Mouse (Mus musculus): Measurements from ENCODE around the gene Cd164l2.

The Cd164l2 gene

DNA sequence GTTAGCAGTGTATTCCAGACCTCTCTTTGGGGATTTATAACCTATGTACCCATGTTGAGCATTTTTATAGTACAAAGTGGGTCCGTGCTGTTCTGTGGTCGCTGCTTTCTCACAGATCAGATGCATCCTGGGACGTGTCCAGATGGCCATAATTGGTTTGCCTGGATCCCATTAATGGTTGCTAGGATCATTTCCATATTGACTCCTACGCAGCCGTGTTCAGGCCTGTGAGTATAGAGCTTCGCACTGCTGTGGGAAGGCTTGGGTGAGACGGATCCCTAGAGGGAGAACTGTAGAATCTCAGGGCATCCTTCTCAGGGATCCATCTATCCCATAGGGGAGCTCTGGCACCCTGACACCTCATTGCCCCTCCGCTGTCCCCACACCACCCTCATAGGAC, 17.7 kb downstream of the Cd164l2 start:
- no peak for TF ChIP-seq GATA4 (IDR thresholded peaks at IDR 0.05; ENCODE audit: insufficient replicate concordance, low read length)

- TF ChIP-seq GATA4 (IDR thresholded peaks at IDR 0.05; ENCODE audit: insufficient replicate concordance, low read length): no peak
These were observed 21.5 kb downstream of the Cd164l2 start for GRCm38 (mm10) chr4:133233285-133233976.

- no peak for TF ChIP-seq GATA4 (IDR thresholded peaks at IDR 0.05; ENCODE audit: insufficient replicate concordance, low read length)
These were observed 22.8 kb downstream of the Cd164l2 start for GRCm38 (mm10) chr4:133234771-133235170.

DNA sequence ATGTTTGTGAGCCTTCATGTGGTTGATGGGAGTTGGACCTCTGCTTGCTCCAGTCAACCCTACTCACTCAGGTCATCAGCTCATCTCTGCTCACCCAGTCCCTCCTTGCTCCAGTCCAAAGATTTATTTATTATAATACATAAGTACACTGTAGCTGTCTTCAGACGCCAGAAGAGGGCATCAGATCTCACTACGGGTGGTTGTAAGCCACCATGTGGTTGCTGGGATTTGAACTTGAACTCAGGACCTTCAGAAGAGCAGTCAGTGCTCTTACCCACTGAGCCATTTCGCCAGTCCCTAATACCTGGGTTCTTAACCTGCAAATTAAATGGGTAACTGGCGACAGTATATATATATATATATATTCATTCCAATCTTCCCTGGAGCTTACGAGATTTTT, 23.5 kb downstream of the Cd164l2 start:
- TF ChIP-seq GATA4 (IDR thresholded peaks at IDR 0.05; ENCODE audit: insufficient replicate concordance, low read length): no peak

DNA sequence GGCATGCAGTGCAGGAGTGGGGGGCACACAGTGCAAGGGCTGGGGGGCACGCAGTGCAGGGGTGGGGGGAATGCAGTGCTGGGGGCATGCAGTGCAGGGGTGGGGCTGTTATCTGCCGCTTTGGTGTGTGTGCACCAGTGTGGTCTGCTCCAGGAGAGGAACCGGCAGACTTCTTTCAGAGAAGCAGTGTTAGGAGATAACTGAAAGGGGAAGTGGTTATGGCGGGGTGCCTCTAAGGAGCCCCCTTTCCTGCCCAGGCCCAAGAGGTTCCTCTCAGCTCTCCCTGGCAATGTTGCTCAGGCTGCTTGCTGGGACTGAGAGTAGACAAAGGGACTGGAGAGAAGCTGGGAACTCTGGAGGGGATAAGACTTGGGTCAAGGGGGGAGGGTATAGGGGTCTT, 26.0 kb downstream of the Cd164l2 start:
- no peak for TF ChIP-seq GATA4 (IDR thresholded peaks at IDR 0.05; ENCODE audit: insufficient replicate concordance, low read length)

- no peak for TF ChIP-seq GATA4 (IDR thresholded peaks at IDR 0.05; ENCODE audit: insufficient replicate concordance, low read length)
These were observed 28.6 kb downstream of the Cd164l2 start, which contains the start of gene Map3k6 for GRCm38 (mm10) chr4:133240490-133240921. Gene Map3k6, plus strand, starts transcription at chr4:133240818.

DNA sequence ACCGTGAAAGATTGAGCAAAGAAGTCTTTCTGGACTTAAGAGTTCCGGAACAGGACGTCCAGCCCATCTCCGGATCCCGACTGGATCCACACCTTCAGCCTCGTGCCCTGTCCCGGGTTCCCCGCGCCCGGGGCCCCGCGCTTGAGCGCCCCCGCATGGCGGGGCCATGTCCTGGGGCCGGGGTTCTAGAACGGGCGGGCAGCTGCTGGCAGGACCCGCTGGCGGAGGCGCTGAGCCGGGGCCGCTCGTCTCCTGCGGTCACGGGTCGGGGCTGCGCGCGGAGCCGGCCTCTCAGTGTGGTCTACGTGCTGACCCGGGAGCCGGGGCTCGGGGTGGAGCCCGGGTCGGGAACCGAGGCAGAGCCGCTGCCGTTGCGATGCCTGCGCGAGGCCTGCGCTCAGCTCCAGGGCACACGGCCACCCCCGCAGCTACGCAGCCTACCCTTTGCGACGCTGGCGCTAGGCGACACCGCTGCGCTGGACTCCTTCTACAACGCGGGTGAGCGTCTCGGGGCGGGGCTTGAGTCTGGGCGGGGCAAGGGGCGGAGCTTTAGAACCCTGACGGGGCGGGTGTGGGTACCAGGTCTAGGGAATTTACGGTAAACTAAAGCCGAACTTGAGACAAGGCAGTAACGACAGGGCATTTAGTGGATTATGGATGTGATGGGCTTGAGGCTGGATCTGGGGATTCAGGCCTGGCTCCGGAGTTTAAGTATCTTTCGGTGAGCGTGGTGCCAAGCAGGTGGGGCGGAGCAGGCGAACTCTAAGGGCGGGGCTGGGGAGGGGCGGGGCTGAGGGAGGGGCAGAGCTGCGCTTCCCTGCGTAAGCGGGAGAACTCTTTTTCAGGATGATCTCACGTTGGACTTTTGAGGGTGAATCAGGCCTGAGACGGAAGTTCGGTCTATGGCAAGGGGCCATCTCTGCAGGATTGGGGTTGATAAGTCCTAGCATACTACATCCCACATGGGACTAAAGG, 29.3 kb downstream of the Cd164l2 start:
- no peak for TF ChIP-seq GATA4 (IDR thresholded peaks at IDR 0.05; ENCODE audit: insufficient replicate concordance, low read length)

DNA sequence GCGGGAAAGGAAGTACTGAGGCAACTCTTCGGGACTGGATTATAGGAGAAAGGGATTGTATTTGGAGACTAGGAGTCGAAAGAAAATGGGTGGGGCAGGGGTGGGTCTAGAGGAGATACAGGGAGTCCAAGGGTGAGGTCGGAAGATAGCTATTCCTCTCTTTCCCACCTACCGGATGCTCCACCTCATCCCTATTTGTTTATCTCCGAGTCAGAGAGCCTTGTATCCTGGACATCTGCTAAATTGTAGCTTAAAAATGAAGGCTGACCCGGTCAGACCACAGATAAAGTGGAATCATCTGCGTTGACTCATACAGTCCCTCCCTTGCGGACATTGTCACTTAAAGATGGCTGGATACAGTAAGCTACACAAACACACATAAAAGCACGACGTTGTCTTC, 30.0 kb downstream of the Cd164l2 start:
- no peak for TF ChIP-seq GATA4 (IDR thresholded peaks at IDR 0.05; ENCODE audit: insufficient replicate concordance, low read length)

DNA sequence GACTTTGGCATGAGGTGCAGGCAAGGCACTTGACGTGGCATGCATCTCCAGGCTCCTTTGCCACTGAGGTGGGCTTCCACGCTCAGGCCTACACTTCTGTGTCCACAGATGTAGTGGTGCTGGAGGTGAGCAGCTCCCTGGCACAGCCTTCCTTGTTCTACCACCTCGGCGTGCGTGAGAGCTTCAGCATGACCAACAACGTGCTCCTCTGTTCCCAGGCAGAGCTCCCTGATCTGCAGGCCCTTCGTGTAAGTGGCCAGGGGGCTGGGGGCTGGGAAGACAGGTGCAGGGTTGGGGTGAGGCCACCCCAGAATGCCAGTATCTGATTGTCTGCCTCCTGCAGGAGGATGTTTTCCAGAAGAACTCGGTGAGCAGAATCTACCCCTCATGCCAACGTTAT, 30.8 kb downstream of the Cd164l2 start:
- TF ChIP-seq GATA4 (IDR thresholded peaks at IDR 0.05; ENCODE audit: insufficient replicate concordance, low read length): no peak

DNA sequence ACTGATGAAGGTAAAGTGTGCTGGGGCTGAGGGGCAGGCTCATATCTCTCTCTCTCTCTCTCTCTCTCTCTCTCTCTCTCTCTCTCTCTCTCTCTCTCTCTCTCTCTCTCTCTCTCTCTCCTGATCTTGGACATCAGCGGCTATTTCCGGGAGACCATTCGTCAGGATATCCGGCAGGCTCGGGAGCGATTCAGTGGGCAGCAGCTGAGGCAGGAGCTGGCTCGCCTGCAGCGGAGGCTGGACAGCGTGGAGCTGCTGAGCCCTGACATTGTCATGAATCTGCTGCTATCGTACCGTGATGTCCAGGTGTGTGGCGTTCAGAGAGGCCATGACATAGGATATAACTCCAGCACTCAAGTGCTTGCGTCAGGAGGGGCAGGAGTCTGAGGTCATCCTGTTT, 31.6 kb downstream of the Cd164l2 start:
- no peak for TF ChIP-seq GATA4 (IDR thresholded peaks at IDR 0.05; ENCODE audit: insufficient replicate concordance, low read length)

- TF ChIP-seq GATA4 (IDR thresholded peaks at IDR 0.05; ENCODE audit: insufficient replicate concordance, low read length): no peak
These were observed 32.4 kb downstream of the Cd164l2 start for GRCm38 (mm10) chr4:133244289-133244688.

DNA sequence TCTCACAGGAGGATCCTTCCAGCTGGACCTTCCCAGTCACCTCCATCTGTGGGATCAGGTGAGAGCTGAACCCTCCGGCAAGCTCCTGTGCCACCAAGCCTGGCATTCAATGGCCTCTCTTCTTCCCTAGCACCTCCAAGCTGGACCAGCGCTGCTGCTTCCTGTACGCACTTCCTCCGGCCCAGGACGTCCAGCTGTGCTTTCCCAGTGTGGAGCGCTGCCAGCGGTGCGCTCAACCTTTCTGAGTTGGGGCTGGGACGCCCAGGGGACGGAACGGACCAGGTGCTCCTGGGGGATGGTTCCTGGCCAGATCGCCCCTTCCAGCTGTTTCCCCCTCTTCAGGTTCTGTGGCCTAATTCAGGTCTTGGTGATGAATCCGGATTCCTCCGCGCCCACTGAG, 35.1 kb downstream of the Cd164l2 start:
- TF ChIP-seq GATA4 (IDR thresholded peaks at IDR 0.05; ENCODE audit: insufficient replicate concordance, low read length): no peak

DNA sequence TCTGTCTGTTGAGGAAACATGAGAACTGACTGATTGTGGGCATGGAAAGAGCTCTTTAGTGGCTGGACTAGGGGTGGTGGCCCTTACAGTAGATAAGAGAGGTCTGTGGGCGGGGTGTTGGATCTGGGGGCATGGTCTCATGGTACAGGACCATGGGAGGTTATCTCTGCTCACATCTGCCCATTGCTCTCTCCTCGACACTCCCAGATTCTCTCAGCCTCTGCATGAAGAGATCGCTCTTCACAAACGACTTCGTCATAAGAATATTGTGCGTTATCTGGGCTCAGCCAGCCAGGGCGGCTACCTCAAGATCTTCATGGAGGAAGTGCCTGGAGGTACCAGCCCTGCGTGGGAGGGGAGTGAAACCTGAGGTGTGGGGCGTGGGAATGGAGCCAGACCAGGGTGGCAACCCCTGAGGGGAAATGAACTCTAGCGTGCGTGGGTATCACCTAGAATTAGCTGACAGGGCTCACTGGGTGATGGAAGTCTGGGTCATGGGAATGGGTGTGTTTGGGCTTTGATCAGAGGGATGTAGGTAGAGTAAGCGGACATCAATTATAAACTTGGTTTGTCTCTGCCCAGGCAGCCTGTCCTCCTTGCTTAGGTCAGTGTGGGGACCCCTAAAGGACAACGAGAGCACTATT, 36.0 kb downstream of the Cd164l2 start:
- no peak for TF ChIP-seq GATA4 (IDR thresholded peaks at IDR 0.05; ENCODE audit: insufficient replicate concordance, low read length)

DNA sequence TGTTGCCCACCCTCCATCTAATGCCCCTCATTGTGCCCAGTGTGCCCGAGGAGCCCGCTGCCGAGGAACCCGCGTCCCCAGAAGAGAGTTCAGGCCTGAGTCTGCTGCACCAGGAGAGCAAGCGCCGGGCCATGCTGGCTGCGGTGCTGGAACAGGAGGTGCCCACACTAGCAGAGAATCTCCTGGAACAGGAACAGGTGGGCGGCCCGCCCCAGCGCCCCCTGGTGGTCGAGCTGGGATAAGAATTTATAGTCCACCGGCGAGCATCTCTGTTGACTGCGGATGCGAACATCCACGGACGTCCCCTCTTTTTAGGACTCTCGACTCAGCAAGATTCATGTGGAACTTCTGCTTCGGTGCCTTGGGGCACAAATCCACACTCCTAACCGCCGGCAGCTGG, 38.7 kb downstream of the Cd164l2 start:
- TF ChIP-seq GATA4 (IDR thresholded peaks at IDR 0.05; ENCODE audit: insufficient replicate concordance, low read length): no peak

GRCm38 (mm10) chr4:133251214-133251613, 39.3 kb downstream of the Cd164l2 start:
- no peak for TF ChIP-seq GATA4 (IDR thresholded peaks at IDR 0.05; ENCODE audit: insufficient replicate concordance, low read length)

GRCm38 (mm10) chr4:133252089-133252488, 40.2 kb downstream of the Cd164l2 start:
- TF ChIP-seq GATA4 (IDR thresholded peaks at IDR 0.05; ENCODE audit: insufficient replicate concordance, low read length): no peak

Data from liver, adult (tissue).